Mouse (Mus musculus) ovary, postnatal 10 days (tissue): ENCODE results near the gene Arl3.

Source experiments
- DNase-seq: peaks from one replicate; pipeline ENCODE4 v3.0.0; 2022; ENCODE audit warnings: low spot score

Gene Arl3

GRCm38 (mm10) chr19:46499836-46500580 lies 73.0 kb downstream of the Arl3 start:
- DNase-seq = peak; percentile 73

- DNase-seq = no peak
Observed at GRCm38 (mm10) chr19:46499539-46499835, 73.5 kb downstream of the Arl3 start.

DNA sequence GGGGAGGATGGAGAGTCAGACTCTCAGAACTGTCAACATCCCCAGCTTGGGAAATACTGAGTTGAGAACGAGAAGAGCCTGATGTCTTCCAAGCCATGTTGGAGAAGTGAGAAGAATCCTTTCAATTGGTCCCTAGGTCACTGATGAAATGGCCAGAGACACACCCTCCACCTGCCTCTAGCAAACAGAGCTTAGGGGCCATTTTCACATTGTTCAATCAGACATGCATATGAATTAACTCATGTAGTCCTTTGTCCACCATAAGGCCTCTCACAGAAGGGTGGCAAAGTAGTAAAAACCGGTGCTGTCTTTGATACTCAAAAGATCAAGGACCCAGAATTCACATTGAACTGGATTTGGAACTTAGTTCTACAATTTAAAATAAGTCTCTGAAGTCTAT lies 75.8 kb downstream of the Arl3 start:
- DNase-seq = no peak

GRCm38 (mm10) chr19:46495136-46495535 lies 77.9 kb downstream of the Arl3 start:
- no peak for DNase-seq

DNA sequence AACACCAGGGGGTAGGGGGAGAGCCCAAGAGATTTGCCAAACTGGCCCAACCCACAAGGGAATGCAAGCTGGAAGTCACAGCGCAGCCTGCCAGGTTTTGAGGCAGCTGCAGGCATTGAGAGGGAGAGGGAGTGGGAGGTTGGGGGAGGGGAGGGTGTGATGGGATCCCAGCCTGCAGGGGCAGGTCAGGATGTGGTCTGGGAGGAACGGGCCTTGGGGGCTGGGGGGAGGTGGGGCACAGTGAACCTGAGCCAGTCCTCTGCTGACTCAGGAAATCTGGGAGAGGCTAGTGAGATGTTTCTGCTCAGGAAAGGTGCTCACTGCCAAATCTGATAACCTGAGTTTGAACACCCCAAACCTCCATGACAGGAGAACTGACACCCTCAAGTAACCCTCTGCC lies 82.4 kb downstream of the Arl3 start:
- no peak for DNase-seq

DNA sequence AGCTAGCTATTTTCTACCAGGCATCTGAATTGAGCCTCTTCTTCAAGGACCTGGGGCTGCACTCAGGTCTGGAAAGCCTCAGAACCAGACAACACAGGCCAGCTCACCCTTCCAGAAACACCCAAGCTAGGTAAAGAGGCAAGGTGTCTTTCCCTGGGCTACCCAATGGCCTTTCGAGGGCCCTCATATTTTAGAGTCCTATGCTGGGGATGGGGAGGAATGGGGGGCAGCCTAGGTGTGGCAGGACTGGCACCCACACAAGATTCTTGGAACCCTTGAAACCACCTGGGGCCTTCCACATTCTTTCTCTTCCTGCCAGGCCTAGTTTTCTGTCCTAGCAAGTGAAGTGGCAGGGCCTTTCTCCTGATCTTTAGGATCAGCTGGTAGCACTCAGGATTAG lies 83.5 kb downstream of the Arl3 start:
- no peak for DNase-seq

DNA sequence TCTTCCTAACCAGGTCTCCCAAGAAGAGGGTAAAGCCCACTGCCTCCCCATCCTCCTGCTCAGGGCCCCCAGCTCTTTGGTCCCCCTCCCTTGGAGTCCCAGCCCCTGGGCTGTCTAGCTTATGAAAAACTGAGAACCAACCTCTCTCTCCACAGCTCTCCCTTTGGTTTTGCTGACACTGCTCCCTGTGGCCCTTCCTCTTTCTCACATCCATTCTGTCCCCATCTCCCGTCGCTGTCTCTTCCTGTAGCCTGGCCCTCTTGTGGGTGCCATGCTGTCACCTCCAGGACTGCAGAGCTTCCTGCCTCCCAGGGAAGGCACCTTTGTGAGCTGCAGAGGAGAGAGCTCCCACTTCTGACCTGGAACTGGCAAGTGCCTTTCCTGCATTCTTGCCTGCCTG lies 86.3 kb downstream of the Arl3 start:
- DNase-seq = no peak

DNA sequence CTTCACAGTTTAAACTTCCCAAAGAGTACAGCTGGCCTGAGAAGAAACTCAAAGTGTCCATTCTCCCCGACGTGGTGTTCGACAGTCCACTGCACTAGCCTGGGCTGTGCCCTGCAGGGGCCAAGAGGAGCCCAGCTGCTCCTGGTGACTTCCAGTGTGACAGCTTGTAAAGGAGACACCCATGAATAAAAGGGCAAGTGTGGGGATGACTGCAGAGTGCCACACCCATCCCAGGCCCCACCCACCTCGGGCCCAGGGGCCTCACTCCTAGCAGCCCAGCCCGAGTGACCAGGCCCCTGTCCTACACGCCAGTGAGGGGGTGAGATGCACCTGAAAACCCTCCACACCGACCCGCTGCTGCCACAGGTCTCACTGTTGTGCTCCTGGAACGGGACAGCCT lies 87.2 kb downstream of the Arl3 start:
- no peak for DNase-seq

GRCm38 (mm10) chr19:46484518-46484917 lies 88.5 kb downstream of the Arl3 start:
- no peak for DNase-seq

DNA sequence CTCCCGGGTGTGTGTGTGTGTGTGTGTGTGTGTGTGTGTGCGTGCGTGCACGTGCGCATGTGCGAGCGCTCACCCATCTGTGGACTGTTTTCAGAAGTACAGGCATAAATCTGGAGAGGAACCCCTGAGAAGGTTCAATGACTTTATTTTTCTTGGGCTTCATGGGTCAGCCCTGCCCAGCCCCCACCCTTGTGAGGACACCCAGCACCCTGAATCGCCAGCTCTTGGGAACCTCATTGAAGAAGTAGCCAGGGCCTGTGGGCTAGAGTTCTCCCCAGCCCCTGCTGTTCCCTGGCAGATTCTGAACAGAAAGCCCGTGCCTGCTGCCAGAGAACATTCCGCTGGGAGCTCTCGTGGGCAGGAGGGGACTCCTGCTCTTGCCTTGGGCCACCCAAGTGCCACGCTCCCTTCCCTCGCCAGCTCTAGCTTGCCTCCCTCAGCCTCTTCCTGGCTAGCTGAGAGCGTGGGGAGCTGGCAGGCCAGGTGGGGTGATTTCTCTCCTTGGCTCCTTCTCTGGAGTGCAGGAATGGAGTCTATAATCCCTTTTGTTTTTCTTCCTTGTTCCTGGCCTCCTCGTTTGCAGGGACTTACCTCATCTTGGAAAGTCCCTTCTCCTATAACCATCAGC lies 89.2 kb downstream of the Arl3 start:
- no peak for DNase-seq

GRCm38 (mm10) chr19:46482896-46483516 lies 90.0 kb downstream of the Arl3 start:
- DNase-seq = no peak

- no peak for DNase-seq
Observed at GRCm38 (mm10) chr19:46481756-46482155, 91.2 kb downstream of the Arl3 start.

- DNase-seq = no peak
Observed at GRCm38 (mm10) chr19:46481352-46481751, 91.6 kb downstream of the Arl3 start.
